Mouse (Mus musculus): ENCODE results near the gene Cxcl12. TPM values are rescaled to one million over a fixed set of nuclear protein-coding genes. Genes with fewer than 3 reads are reported as not detected.
A peak's percentile ranks its signal among the peaks of the same experiment; 100 is the strongest.

Cxcl12 gene
- total RNA-seq, 2 experiments from 2014 or later = 40.2 to 41.2 TPM

GRCm38 (mm10) chr6:117173876-117174275, 5.5 kb downstream of the Cxcl12 start:
- peak; percentile 86 to 87 for DNase-seq (ENCODE audit: low spot score in 2 of 2)

GRCm38 (mm10) chr6:117175113-117175793, 6.9 kb downstream of the Cxcl12 start:
- DNase-seq (ENCODE audit: low spot score in 2 of 2) = no peak

- DNase-seq (ENCODE audit: low spot score in 2 of 2) = no peak
These were observed 8.1 kb downstream of the Cxcl12 start for GRCm38 (mm10) chr6:117176406-117176805.

- DNase-seq (ENCODE audit: low spot score in 2 of 2) = no peak
These were observed 12.0 kb downstream of the Cxcl12 start for GRCm38 (mm10) chr6:117180303-117180702.

GRCm38 (mm10) chr6:117185381-117185780, 17.0 kb downstream of the Cxcl12 start:
- no peak for DNase-seq (ENCODE audit: low spot score in 2 of 2)

- DNase-seq (ENCODE audit: low spot score in 2 of 2) = no peak
These were observed 22.1 kb downstream of the Cxcl12 start for GRCm38 (mm10) chr6:117190453-117190852.

GRCm38 (mm10) chr6:117191741-117192140, 23.4 kb downstream of the Cxcl12 start:
- no peak for DNase-seq (ENCODE audit: low spot score in 2 of 2)

GRCm38 (mm10) chr6:117192678-117193077, 24.3 kb downstream of the Cxcl12 start:
- DNase-seq (ENCODE audit: low spot score in 2 of 2) = no peak

GRCm38 (mm10) chr6:117195270-117195669, 26.9 kb downstream of the Cxcl12 start:
- no peak for DNase-seq (ENCODE audit: low spot score in 2 of 2)

GRCm38 (mm10) chr6:117198871-117199270, 30.5 kb downstream of the Cxcl12 start:
- no peak for DNase-seq (ENCODE audit: low spot score in 2 of 2)

- no peak for DNase-seq (ENCODE audit: low spot score in 2 of 2)
These were observed 31.4 kb downstream of the Cxcl12 start for GRCm38 (mm10) chr6:117199718-117200117.

GRCm38 (mm10) chr6:117200916-117201315, 32.6 kb downstream of the Cxcl12 start:
- no peak for DNase-seq (ENCODE audit: low spot score in 2 of 2)

- DNase-seq (ENCODE audit: low spot score in 2 of 2) = no peak
These were observed 33.1 kb downstream of the Cxcl12 start for GRCm38 (mm10) chr6:117201396-117201795.

- no peak for DNase-seq (ENCODE audit: low spot score in 2 of 2)
These were observed 33.5 kb downstream of the Cxcl12 start for GRCm38 (mm10) chr6:117201859-117202258.

GRCm38 (mm10) chr6:117202856-117203400, 34.6 kb downstream of the Cxcl12 start:
- DNase-seq (ENCODE audit: low spot score in 2 of 2) = no peak

- DNase-seq (ENCODE audit: low spot score in 2 of 2) = no peak
These were observed 35.8 kb downstream of the Cxcl12 start for GRCm38 (mm10) chr6:117204112-117204511.

GRCm38 (mm10) chr6:117206834-117207233, 38.5 kb downstream of the Cxcl12 start:
- no peak for DNase-seq (ENCODE audit: low spot score in 2 of 2)

- no peak for DNase-seq (ENCODE audit: low spot score in 2 of 2)
These were observed 39.0 kb downstream of the Cxcl12 start for GRCm38 (mm10) chr6:117207289-117207688.

- DNase-seq (ENCODE audit: low spot score in 2 of 2) = no peak
These were observed 41.8 kb downstream of the Cxcl12 start for GRCm38 (mm10) chr6:117210086-117210485.

GRCm38 (mm10) chr6:117210536-117210935, 42.2 kb downstream of the Cxcl12 start:
- DNase-seq (ENCODE audit: low spot score in 2 of 2) = no peak

- no peak for DNase-seq (ENCODE audit: low spot score in 2 of 2)
These were observed 46.2 kb downstream of the Cxcl12 start for GRCm38 (mm10) chr6:117214506-117214905.

- peak in 1 of 2 experiments; percentile 27 for DNase-seq (ENCODE audit: low spot score in 2 of 2)
These were observed 50.3 kb downstream of the Cxcl12 start for GRCm38 (mm10) chr6:117218442-117219299.

All from layer of hippocampus, postnatal 10 days (tissue).